Mouse (Mus musculus) G1E (cell line): Measurements from ENCODE around the gene Timp3.

Experiments
- CTCF ChIP-seq: IDR thresholded peaks from 2 replicates; pipeline ENCODE4 v1.5.1; 2012; ENCODE audit warnings: low read depth, low read length, inconsistent platforms, mixed read lengths
- GATA1 ChIP-seq: IDR thresholded peaks from 2 replicates; pipeline ENCODE4 v1.6.1; 2012; ENCODE audit warnings: borderline replicate concordance, low read length, inconsistent platforms, mixed read lengths
- GATA2 ChIP-seq: IDR thresholded peaks from 2 replicates; pipeline ENCODE4 v1.6.1; 2012; ENCODE audit warnings: low read depth, low read length, inconsistent platforms, borderline replicate concordance

- no peak for TF ChIP-seq CTCF
- no peak for TF ChIP-seq GATA1
- no peak for TF ChIP-seq GATA2
Observed at GRCm38 (mm10) chr10:86367346-86367745, 67.2 kb downstream of the Timp3 start.
